Mouse (Mus musculus): ENCODE measurements around the gene Entpd1.
"Not testable (repeated sequence)": the region's sequence is repeated elsewhere in the genome, so short reads cannot be mapped to it uniquely, and the experiment has no call there.

The Entpd1 gene

DNA sequence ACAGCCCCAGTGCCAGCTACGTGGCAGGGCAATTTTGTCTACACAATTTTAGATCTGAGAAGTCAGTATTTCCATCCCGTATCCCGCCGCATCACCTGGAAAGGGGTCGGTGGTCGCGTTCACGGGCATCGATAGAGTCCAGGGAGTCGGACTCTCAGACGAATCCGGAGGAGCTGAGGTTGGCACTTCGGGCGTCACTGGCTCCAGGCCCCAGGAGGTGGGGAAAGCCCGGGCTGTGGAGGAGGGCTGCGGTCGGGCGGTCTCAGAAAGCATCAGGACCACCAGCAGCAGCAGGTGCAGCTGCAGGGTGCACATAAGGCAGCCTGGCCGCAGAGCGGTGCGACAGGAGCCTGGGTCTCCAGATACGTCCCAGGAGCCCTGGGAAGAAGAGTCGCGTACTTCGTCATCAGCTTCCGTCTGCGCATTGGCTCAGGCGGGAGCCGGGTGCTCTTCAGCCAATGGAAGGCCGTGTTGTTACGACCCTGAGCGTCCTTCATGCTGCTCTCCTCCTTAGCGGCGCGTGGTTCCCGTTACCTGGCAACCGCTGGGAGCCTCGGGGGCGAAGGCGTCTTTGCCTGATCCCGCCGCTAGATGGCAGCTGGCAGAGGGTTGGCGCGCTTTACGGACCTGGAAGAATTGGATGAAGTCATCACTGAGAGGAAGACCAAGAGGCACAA lies at the start of gene Entpd1, which contains the start of gene Tctn3:
Gene Entpd1, plus strand, starts transcription at position 537 of the 677 bp plus-strand sequence.
Gene Tctn3, minus strand, starts transcription at position 404 of the 677 bp plus-strand sequence.
- DNase-seq (ENCODE audit: low spot score) = peak; percentile 97

DNA sequence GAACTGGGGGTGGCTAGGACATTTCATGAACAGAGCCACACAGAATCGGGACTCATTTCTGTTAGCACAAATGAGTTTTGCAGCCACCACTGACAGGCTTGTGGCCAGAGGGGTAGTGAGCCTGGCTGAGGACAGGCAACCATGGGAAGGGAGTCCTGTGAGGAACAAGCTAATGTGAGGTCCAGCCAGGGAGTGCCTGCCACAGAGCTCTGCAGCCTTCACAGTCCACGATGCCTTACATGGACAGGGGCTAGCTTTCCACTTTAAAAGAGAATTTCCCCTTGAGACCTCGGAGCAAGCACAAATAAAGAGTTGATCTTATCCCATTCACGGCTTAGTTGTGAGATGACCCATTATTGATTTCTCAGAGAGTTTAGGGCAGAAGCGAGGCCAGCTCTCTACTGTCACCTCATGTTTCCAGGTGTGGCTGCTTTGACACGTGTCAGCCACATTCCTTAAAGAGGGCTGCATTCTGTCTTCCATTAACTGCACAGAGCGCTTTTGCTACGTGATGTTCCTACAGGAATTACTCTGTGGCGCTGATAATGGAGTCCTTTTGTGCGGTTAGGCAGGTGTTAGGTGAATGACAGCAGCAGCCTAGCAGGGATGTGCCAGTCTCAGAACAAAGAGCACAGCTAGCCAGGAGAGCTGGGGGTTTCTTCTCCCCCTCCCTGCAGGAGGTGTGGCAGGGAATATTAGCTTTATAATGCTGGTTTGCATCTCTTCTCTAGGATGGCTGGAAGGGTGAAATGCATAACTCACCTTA lies 48.1 kb upstream of the Entpd1 start:
- no peak for DNase-seq (ENCODE audit: low spot score)

DNA sequence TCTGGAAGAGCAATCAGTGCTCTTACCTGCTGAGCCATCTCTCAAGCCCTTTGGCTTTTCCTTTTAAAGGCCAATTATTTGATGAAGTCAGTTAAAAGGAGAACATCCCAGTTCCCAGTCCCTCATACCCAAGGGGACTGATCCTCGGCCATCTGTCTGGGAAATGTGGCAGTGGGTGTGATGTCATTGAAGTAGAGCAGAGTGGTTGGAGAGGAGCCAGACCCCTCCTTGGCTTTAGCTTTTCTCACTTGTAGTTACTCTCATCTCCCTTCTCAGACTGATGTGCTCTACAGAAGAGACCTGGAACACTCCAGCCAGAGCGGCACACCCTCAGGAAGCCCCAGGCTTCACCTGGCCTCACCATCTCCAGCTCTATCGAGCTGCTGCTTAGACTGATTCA lies 44.5 kb upstream of the Entpd1 start:
- no peak for DNase-seq (ENCODE audit: low spot score)

DNA sequence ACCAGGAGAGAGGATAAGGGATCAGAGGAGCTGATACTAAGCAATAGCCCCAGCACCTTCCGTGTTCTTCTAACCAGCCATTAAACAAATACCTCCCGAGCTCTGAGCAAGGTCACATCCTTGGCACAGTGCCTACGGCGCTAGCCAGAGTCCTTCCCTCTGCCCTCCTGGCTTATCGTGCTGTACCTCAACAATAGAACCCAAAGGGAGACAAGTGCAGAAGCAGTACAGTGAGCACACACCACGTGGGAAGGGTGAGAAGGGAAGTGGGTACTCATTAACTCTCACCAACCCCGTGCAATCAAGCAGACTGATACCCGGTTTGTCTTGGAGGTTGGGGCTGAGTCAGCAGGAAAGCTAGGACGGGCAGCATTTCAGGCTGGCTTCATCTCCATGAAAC lies 41.4 kb upstream of the Entpd1 start:
- DNase-seq (ENCODE audit: low spot score) = no peak

DNA sequence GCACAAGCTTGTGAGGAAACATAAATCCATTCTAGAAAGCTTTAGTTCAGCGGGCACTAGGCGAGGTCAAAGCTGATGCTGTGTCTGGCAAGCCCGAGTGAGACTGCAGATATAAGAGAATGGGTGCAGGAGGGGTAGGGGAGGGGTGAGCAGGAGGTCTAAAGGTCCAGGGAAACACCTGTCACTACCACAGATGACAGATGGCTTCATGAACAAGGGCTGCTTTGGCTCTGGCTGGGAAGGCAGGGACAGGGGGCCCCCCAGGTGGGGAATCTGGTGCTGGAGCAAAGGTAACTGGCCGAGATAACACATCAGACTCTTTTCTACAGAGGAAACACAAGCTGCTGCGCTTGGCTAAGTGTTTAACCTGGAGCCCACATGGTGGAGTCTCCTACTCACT lies 36.7 kb upstream of the Entpd1 start:
- no peak for DNase-seq (ENCODE audit: low spot score)

DNA sequence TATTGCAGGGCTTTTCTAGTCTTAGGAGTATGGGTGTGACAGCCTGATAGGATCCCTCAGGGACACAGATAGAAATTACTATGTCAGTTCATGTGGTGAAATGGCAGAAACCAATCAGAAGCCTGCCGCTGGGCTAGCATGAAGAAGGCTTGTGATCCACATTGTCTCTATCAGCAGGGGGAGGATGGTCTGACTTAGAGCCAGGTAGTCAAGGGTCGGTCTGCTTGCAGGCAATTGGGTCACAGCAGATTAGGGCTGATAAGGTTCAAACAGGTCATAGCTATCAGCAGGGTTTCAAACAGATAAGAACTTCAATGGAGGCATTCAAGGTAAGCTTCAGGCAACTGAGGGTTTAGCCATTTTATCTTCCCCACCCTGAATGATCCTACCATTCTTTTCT lies 31.3 kb upstream of the Entpd1 start:
- DNase-seq (ENCODE audit: low spot score) = no peak

DNA sequence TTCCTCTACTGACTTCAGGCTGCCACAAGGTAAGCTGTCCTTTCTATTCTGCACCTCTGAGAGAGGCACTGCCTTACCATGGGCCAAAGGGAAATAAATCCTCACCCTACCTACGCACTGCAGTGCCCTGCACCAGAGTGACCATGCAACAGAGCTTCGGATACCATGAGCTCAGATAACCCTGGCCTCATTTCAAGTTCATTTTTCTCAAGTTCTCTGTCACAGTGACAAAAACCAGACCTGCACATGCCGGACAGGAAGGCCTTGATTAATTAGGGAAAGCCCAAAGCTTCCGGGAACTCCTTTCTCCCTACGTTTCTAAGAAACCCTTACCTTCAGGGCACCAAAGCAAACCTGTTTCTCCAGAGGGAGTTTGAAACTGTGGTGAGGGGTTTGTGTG lies 30.5 kb upstream of the Entpd1 start:
- no peak for DNase-seq (ENCODE audit: low spot score)

DNA sequence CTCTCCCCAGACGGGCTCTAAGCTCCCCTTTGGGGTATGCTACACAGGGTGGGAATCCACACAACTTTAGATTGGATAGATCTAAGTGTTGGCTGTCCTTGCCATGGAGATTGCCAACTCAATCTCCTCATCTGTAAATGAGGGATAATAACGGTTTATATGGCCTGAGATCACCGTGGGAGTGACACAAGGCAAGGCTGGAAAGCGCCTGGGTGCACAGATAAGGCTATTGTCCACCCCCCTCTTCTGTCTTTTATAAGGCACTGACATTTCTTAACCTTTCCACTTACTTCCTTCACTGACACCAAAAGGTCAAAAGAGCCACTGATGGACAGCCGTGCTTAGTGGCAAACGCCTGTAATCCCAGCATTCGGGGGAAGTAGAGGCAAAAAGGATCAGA lies 25.3 kb upstream of the Entpd1 start:
- no peak for DNase-seq (ENCODE audit: low spot score)

DNA sequence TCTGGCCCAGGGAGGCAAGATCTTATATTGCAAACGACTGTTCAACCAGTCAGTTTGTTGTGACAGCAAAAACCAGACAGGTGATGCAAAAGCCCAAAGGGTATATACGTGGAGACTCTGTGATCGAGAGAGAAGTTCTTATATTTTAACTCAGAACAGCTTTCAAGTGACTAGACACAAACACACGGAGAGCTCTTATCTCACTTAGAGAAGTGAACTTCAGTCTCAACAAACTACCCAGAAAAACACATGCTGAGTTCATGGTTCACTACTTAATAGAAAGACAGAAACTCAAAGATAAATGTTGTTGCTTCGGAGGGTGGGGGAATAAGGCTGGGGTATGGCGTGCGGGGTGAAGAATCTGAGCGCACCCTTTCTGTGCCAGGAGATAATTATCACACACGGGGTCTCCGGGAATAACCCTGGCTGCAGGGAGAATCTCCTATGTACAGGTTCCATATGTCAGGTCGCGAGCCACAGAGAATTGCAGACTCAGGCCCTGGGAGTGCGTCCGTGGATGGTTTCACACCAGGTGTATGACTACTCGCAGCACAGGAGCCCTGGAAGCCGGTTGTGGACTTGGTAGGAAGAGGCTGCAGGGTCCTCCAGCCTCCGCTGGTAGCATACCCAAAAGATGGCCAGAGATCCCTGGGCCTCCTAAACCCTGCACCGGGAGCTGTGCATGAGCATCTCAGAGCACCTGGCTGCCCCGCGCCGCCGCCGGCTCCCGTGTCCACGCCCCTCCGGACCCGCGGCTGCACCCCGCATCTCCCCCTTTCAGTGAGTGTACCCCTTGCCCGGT lies 24.5 kb upstream of the Entpd1 start:
- no peak for DNase-seq (ENCODE audit: low spot score)

DNA sequence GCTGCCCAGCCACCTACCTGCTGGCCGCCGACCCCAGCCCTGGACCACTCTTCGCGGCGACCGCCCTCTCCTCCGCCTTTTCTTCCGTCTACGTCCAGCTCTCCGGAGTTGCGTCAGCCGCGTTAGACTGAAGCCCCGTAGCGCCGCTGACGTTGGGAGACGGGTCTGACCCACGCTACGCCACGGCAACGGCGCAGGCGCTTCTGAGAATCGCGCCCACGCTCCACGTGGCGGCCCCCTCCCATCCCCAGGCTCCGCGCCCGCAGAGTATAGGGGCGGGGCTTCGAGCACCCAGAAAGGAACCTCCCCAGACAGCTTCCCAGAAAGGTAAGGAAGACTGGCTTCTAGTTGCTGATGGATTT lies 23.9 kb upstream of the Entpd1 start, which contains the start of gene Aldh18a1:
Gene Aldh18a1, minus strand, starts transcription at position 171 of the 362 bp plus-strand sequence.
- DNase-seq (ENCODE audit: low spot score) = peak; percentile 94

DNA sequence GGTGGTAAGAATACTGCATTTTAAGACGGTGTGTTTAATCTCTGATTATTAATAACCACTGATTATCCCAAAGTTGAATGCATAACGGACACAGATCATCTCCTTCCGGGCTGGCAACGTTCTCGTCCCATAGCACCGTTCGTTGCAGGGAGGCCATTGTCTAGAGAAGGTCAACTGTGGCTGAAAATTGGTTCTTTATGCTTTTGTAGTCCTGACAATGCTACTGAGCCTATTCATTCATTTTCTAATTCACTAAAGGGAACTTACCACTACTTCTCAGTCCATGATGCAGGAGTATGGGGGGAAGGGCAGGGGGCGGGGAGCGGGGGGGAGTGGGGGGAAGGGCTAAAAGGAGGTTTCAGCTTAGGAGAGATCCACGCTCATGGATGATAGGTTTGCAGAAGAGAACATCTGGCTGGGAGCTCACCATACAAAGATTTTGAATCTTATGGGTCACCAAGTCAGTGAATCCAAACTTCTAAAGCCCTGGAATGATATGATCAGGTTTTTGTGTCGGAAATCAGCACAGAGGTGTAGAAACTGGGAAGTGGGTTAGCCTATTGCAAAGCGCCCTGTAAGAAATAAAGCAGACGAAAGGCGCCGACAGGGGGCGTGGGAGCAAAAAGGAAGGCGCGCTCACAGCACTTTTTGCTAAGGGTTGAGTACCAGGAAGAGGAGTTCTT lies 23.2 kb upstream of the Entpd1 start:
- peak; percentile 94 for DNase-seq (ENCODE audit: low spot score)

DNA sequence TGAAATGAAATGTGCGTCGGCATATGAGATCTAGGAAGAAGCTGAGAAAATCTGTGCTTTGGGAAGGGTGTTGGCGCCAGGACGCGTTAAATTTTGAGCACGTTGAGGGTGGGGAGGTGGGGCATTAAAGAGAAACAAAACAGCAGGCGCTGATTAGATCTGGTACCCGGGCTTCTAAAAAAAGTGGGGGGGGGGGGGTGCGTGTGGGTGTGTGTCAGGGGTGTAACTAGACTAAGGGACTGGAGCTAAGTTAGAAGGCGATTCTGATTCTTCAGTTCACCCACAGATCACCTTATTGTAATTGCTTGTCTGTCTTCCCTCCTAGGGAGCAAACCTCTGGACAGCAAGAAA lies 22.7 kb upstream of the Entpd1 start:
- DNase-seq (ENCODE audit: low spot score) = no peak

DNA sequence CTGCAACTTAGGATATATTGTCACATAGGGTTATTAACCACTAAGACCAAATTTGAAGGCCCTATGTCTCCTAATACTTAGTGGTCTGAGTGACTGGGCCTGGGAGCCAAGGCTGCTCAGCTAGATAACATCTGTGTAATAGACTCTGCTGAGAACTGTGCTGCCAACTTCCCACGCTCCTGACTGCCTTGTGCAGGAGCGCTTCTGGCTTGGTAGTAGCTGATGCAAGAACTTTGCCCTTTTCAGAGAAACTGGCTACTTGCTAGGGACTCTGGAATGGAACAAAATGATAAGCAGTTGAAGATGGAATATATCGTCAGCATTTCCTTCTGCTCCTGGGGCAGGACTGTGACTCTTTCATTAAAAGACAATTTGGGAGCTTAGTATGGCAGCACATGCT lies 16.9 kb upstream of the Entpd1 start:
- DNase-seq (ENCODE audit: low spot score) = no peak

DNA sequence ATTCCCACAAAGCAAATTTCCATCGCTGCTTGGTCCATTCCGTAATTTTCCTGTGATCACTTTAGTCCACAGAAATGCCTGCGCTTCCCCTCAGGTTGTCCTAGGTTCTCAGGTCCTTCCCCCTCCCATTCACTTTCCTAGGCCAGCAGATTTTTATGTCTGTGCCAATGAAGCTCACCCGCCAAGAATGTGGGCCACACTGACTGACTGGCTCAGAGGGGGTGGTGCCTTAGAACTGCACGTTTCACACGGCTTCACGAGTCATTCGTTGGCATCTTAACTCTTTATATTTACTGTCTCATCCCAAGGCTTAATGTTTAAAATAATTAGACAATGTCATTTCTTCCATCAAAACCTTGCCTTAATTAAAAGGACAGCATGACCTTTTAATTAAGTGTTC lies 16.3 kb upstream of the Entpd1 start:
- no peak for DNase-seq (ENCODE audit: low spot score)

DNA sequence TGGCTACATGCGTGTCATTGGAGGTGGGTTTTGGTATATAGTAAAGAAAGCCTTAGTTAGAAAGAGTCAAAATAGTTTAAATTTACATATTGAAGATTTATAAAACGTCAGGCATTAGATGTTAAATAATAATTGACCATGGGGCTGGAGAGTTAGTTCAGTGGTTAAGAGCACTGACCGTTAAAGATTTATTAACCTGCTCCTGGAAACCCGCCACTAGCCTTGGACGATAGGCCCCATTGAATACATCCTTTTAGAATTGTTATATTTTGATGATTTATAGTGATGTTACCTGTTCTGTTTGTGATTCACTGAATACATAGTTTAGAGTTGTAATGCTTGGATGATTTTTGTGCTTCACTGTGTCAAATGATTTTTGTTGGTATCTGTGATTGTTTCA lies 11.3 kb upstream of the Entpd1 start:
- DNase-seq (ENCODE audit: low spot score) = not testable (repeated sequence)

DNA sequence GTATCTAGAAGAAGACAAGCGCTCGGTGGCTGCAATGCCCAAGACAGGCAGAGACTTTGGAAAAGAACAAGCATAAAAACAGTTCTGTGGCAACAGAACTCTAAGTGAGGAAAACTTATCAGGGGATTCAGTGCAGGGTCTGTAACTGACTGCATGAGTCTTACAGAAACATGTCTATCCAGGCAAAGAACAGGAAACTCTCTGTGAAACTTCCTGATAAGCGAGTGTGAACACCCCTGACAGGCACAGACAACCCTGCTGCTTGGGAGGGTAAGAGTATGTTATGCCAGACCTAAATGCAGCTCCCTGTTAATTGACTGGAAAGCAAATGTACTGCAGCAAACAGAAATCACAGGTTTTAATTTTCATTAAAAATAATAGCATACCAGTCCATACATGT lies 10.3 kb upstream of the Entpd1 start:
- DNase-seq (ENCODE audit: low spot score) = no peak

DNA sequence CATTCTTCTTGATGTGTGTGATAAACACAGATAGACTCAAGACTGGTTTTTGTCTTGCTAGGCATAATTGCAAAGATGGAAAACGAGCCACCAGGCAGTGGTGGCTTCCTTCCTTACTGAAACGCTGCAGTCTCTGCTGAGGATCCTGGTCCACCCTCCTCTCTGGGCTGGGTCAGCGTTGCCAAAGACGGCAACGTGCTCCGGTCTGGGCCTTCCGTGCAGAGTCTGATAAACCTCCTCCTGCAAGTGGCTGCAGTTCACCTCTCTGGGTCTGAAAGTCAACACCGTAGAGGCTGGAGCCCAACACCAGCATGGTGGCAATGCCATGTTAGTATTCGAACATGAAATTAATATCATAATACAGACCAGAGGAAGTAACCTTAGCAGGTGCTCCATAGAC lies 7.0 kb upstream of the Entpd1 start:
- DNase-seq (ENCODE audit: low spot score) = no peak

DNA sequence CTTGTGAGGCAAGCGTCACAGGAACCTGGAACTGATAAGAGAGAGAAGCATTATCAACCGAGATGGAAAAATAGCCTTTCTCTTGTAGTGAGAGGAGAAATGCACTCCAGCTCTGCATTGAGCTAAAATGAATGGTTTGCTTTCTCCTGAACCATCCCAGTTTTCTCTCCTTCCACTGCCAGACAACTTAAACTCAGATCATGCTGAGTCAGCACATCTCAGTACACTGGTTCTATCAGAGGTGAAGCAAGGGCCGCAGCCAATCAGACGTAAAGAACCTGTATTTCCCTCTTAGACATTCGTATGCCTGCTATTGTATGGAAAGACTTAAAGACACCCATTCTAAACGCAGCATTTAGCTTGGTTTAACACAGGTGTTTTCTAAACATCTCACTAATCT lies 4.5 kb upstream of the Entpd1 start:
- DNase-seq (ENCODE audit: low spot score) = no peak

DNA sequence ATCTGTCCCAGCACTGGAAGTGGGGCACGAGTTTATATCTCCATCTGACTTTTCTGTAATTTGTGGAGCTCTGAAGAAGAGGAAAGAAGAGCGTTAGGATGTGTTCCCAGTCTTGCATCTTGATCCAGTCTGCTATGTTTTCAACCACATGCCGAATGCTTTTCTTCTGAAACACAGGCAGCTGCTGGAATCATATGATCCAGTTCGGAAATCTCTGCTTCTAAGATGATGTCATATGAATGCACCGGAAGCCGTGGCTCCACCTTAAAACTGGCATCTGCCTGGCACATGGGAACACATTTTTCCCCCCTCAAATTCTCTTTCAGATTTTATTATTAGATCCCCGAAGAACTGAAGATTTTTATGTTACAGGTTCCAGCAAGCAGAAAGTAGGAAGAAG lies 2.6 kb downstream of the Entpd1 start:
- DNase-seq (ENCODE audit: low spot score) = no peak

DNA sequence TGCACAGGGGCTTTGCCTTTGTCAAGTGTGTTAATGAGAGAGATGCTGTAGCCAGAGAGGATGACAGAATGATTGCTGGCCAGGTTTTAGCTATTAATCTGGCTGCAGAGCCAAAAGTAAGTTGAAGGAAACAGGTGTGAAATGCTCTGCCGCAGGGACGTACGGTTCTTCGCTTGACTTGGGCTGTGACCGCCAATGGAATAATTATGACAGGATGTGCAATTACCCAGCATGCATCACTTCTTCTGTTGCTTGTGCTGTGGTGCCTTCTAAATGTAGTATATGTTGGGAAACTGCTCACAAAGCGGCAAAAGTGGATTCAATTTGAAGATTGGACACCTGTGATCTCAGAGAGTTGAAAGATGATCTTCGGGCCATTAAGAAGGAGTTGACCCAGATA lies 3.9 kb downstream of the Entpd1 start:
- DNase-seq (ENCODE audit: low spot score) = no peak

DNA sequence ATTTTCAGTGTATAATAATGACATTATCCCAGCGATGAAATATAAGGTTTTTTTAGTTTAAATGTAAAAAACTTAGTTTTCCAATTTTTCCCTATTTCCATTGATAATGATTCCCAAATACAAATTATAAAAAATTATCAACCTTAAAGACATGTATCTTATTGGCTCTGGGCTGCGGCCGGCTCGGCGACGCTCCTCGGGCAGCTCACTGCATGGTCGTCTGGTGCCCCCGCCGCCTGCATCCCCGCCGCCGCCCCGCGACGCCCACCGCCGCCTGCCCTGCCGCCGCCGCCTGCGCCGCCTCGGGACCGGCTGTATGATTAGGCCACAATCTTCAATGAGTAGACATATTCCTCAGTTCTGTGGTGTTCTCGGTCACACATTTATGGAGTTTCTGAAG lies 9.4 kb downstream of the Entpd1 start:
- DNase-seq (ENCODE audit: low spot score) = not testable (repeated sequence)

DNA sequence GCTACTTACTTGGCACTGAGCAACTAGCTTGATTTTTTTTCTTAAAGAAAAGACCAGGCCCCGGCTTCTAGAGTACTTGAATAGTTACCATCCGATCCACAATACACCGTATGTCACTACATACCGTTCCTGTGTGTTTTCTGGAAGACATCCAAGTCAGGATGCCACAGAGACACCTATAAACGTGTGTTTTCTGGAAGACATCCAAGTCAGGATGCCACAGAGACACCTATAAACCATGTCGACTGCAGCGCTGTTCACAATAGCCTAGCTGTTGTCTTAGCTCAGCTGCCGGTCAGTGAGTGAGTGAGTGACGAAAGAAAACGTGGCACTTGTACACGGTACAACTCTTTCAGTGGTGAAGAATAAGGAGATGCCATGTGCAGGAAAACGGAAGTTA lies 13.8 kb downstream of the Entpd1 start:
- DNase-seq (ENCODE audit: low spot score) = no peak

Measured in urinary bladder, postnatal 14 days (tissue).